Mouse (Mus musculus) limb, embryonic 12.5 days (tissue): Measurements from ENCODE around the gene Ccdc194. TPM values are rescaled to one million over a fixed set of nuclear protein-coding genes. Genes with fewer than 3 reads are reported as not detected.
"Not testable (repeated sequence)": the region's sequence is repeated elsewhere in the genome, so short reads cannot be mapped to it uniquely, and the experiment has no call there.

Source experiments
- ATAC-seq: fragments of 200-750 bp; cut with Nextera tagmentation; 2 replicates; pipeline ENCODE4 v1.8.0; 2017; ENCODE audit warnings: low read depth, moderate TSS enrichment; ENCODE audit not compliant: insufficient number of reproducible peaks, insufficient read depth, low FRiP score, low TSS enrichment
- H3K27ac ChIP-seq: fragments of 300-500 bp; sonication (generic); 2 replicates; pipeline ENCODE4 v1.5.1; 2016; ENCODE audit warnings: mild to moderate bottlenecking, moderate library complexity
- H3K27me3 ChIP-seq: fragments of 300-500 bp; sonication (generic); 2 replicates; pipeline ENCODE4 v1.6.1; 2016; ENCODE audit warnings: mild to moderate bottlenecking, moderate library complexity
- H3K36me3 ChIP-seq: fragments of 300-500 bp; sonication (generic); 2 replicates; pipeline ENCODE4 v1.6.1; 2016; ENCODE audit warnings: mild to moderate bottlenecking, moderate library complexity
- H3K4me1 ChIP-seq: fragments of 300-500 bp; sonication (generic); replicated peaks from 2 replicates; pipeline ENCODE4 v1.6.1; 2016
- H3K4me2 ChIP-seq: fragments of 300-500 bp; sonication (generic); 2 replicates; pipeline ENCODE4 v1.6.1; 2016; ENCODE audit warnings: mild to moderate bottlenecking, moderate library complexity
- H3K4me3 ChIP-seq: fragments of 300-500 bp; sonication (generic); replicated peaks from 2 replicates; pipeline ENCODE4 v1.5.1; 2016; ENCODE audit warnings: mild to moderate bottlenecking
- H3K9ac ChIP-seq: fragments of 300-500 bp; sonication (generic); replicated peaks from 2 replicates; pipeline ENCODE4 v1.6.1; 2016; ENCODE audit warnings: mild to moderate bottlenecking, moderate library complexity
- H3K9me3 ChIP-seq: fragments of 300-500 bp; sonication (generic); 2 replicates; pipeline ENCODE4 v1.6.1; 2016; ENCODE audit warnings: mild to moderate bottlenecking, moderate library complexity
- WGBS: fragments of 180-500 bp; shearing (Covaris S2); methylation state at CpG from one replicate; pipeline ENCODE4 v1.1.7; 2016; 5-methylcytosine and 5-hydroxymethylcytosine counted together
- polyA plus RNA-seq: library from polyadenylated mRNA; unstranded; fragments of >200 nt; fragmentation: Nextera tagmentation; extraction: Ambion mirVana; gene quantifications from 2 replicates; pipeline ENCODE4 v1.2.1, GENCODE M21; 2016

Gene Ccdc194
- polyA plus RNA-seq, 1 experiment from 2014 or later: 0.25 TPM

DNA sequence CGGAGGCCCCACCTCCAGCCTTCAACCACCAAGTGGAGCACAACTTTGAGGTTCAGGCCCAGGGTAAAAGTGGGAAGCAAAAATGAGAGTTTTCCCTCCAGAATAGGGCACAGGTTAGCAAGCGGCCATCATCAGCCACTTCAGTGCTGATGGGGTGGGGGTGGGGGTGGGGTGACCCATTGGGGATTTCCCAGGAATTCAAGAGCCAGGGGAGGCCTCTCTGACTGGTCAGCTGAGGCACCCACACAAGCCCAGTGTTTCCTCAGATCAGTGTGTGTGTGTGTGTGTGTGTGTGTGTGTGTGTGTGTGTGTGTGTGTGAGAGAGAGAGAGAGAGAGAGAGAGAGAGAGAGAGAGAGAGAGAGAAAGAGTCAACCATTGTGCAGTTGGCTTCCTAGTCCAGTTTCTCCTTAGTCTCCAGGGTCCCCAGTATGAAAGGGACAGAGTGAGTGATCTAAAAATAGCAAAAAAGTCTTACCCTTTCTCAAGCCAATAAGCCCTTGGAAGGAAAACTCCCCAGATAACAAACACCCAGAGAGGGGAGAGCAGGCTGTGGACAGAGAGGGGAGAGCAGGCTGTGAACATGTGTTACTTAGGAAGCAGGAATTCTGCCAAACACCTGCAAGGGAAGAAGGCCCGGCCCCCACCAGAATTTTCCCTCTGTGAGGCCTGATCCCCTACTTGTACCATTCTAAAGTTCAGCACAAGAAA is 1.8 kb upstream of the Ccdc194 start:
- no peak overlapping the region for H3K27ac ChIP-seq
- peaks cover 9% of the 10 kb centered on the region; the same call in 1 of the 2 replicates for H3K4me1 ChIP-seq
- H3K4me3 ChIP-seq: no peak overlapping the region
- H3K36me3 ChIP-seq: no peaks in the 10 kb centered on the region
- H3K4me2 ChIP-seq: no peak overlapping the region
- peaks cover 60% of the 10 kb centered on the region for H3K27me3 ChIP-seq
- 47% methylated on average over 3 of the region's 3 CpGs for WGBS
- H3K9me3 ChIP-seq: no peaks in the 10 kb centered on the region
- 0 out of 2 replicates have a peak overlapping the region, but pooled peaks have one; percentile 31 for H3K9ac ChIP-seq
- no peak for ATAC-seq

DNA sequence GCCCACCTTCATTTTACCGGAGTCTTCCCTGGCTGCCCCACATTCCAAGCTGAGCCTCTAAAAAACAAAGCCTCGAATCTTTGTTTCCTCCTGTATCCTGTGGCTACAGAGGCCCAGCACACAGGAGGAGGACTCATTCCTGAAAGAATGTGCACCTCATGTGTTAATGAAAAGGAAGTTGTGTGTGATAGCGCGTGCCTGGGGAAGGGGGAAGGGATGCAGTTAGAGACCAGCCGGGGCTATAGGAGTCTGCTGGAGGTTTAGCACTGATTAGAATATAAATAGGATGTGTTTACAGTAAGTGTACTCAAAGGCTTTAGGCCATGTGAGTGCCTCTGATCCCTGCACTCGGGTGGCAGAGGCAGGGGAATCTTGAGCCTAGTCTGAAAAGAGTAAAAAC is 761 bp upstream of the Ccdc194 start:
- WGBS: 10% methylated on average over 6 of the region's 6 CpGs
- no peak overlapping the region for H3K4me2 ChIP-seq
- peaks cover 61% of the 10 kb centered on the region for H3K27me3 ChIP-seq
- ATAC-seq: no peak
- H3K27ac ChIP-seq: no peak overlapping the region
- no peak overlapping the region for H3K4me3 ChIP-seq
- H3K4me1 ChIP-seq: peaks cover 12% of the 10 kb centered on the region; the same call in 1 of the 2 replicates
- H3K9me3 ChIP-seq: no peaks in the 10 kb centered on the region
- no peaks in the 10 kb centered on the region for H3K36me3 ChIP-seq
- no peak overlapping the region for H3K9ac ChIP-seq

DNA sequence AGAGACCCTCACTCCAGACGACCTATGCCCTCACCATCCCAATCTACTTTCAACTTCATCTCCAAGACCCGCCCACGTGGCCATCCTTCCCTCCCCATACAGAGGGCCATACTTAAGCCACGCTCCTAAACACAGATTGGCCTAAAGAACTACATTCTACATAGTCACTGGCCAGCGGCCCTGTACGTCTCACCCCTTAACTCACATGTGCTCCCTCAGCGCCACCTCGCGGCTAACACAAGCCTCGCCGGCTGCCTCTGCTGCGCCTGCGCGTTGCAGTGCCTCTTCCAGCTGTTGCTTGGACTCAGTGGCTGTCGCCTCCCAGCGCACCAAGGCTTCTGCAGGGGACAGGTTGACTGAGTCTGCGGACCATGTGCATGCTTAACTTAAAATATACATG is 3.9 kb downstream of the Ccdc194 start:
- Histone ChIP-seq H3K4me1 (peaks cover 10% of the 10 kb centered on the region; the same call in 1 of the 2 replicates), H3K4me3 (no peak overlapping the region), H3K9me3 (no peaks in the 10 kb centered on the region), H3K9ac (no peak overlapping the region; the same call in 1 of the 2 replicates), H3K27ac (no peak overlapping the region), H3K36me3 (no peaks in the 10 kb centered on the region), H3K27me3 (peaks cover 45% of the 10 kb centered on the region), H3K4me2 (peak overlapping the region; percentile 35)
- WGBS: 4% methylated on average over 17 of the region's 17 CpGs
- peak; percentile 79; the same call in 1 of the 2 replicates for ATAC-seq

DNA sequence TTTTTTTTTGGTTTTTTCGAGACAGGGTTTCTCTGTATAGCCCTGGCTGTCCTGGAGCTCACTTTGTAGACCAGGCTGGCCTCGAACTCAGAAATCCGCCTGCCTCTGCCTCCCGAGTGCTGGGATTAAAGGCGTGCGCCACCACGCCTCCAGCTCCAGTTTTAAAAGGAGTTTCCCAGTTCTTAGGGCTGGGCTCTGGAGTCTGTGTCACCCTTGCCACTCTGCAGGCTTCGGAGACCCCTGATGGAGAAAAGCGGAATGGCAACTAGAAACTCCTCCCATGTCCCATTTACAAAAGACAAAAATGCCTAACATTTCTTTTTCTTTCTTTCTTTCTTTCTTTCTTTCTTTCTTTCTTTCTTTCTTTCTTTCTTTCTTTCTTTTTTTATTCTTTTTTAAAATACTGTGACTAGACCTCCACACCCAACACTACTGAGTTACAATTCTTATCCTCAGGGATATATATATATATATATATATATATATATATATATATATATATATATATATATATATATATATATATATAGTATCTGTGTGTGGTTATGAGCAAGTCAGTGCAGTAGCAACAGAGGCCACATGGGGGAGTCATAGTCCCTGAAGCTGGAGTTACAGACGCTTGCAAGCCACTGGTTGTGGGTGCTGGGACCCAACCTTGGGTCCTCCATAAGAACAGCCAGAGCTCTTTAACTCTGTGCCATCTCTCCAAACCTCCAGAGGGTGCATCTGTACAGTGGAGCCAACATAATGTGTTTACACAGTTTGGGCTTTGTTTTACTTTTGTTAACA is 6.3 kb downstream of the Ccdc194 start:
- H3K4me3 ChIP-seq, H3K9me3 ChIP-seq, H3K27ac ChIP-seq, H3K4me1 ChIP-seq, H3K36me3 ChIP-seq, H3K9ac ChIP-seq, H3K4me2 ChIP-seq, ATAC-seq: not testable (repeated sequence)
- peaks cover 20% of the 10 kb centered on the region for H3K27me3 ChIP-seq
- 38% methylated on average over 10 of the region's 10 CpGs for WGBS

DNA sequence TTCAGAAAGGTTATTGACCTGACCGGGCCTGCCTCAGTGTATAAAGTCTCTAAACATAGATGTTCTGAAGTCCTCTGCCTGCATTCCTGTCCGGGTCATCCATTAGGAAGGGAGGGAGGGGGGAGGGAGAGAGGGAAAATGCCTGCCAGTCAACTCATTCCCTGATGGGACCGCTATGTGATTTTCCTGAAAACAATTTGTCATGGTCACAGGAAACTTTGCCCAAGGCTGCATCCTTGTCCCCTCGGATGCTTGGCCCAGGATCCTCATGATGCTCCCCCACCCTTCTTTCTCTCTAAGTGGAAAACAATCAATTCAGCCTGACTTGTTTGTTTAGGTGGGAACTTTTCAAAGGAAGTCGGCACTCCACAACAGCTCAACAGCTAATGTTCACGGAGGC is 8.7 kb downstream of the Ccdc194 start:
- Histone ChIP-seq H3K36me3 (no peaks in the 10 kb centered on the region), H3K9ac (no peak overlapping the region), H3K9me3 (no peaks in the 10 kb centered on the region), H3K4me1 (0 out of 2 replicates have a peak, but pooled peaks cover 5% of the 10 kb centered on the region), H3K27ac (no peak overlapping the region), H3K4me2 (no peak overlapping the region), H3K4me3 (no peak overlapping the region), H3K27me3 (peaks cover under 1% of the 10 kb centered on the region; the same call in 1 of the 2 replicates)
- 18% methylated on average over 6 of the region's 6 CpGs for WGBS
- ATAC-seq: no peak

DNA sequence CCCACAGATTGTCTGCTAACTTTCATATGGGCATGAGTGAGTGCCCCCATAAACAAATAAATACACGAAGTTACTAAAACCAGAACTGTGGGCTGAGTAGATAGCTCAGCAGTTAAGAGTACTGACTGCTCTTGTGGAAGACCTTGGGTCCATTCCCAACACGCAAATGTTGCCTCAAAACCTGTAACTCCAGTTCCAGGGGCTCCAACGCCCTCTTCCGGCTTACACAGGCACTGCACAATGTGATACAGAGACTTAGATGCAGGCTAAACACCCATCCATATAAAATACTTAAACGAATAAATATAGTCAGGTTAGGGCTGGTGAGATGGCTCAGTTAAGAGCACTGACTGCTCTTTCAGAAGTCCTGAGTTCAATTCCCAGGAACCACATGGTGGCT is 10.5 kb downstream of the Ccdc194 start:
- Histone ChIP-seq H3K4me2 (no peak overlapping the region), H3K27ac (no peak overlapping the region), H3K4me1 (no peaks in the 10 kb centered on the region), H3K36me3 (no peaks in the 10 kb centered on the region), H3K27me3 (peaks cover 18% of the 10 kb centered on the region), H3K9me3 (no peaks in the 10 kb centered on the region), H3K4me3 (no peak overlapping the region), H3K9ac (no peak overlapping the region)
- no peak for ATAC-seq
- 68% methylated on average over 5 of the region's 5 CpGs for WGBS

DNA sequence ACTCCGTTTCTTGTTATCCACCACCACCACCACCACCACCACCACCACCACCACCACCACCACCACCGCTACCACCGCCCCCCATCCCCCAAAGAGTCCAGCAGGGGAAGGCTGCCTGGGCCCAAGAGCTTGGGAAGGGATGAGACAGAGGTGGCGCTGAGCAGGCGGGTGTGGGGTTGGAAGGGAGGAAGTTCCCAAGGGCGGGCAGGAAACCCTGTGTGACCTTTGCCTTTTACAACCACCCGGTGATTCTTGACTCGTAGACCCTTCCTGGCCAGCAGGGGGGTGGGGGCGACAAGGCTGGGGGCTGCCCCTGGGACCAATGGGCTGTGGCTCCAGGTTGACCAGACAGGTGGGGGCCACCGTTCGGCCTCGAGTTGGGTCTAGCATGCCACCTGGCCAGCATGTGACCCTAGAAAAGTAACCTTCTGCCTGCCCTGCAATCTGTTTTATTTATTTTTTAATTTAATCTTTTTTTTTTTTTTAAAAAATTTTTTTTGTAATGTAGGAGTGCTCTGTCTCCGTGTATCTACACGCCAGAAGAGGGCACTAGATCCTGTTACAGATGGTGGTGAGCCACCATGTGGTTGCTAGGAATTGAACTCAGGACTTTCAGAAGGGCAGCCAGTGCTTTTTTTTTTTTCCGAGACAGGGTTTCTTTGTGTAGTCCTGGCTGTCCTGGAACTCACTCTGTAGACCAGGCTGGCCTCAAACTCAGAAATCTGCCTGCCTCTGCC is 12.3 kb downstream of the Ccdc194 start:
- Histone ChIP-seq H3K4me3 (no peak overlapping the region), H3K36me3 (no peaks in the 10 kb centered on the region), H3K4me1 (no peaks in the 10 kb centered on the region), H3K9me3 (no peaks in the 10 kb centered on the region), H3K9ac (no peak overlapping the region), H3K4me2 (no peak overlapping the region), H3K27ac (no peak overlapping the region), H3K27me3 (peaks cover 35% of the 10 kb centered on the region)
- ATAC-seq: no peak
- 68% methylated on average over 15 of the region's 15 CpGs for WGBS

DNA sequence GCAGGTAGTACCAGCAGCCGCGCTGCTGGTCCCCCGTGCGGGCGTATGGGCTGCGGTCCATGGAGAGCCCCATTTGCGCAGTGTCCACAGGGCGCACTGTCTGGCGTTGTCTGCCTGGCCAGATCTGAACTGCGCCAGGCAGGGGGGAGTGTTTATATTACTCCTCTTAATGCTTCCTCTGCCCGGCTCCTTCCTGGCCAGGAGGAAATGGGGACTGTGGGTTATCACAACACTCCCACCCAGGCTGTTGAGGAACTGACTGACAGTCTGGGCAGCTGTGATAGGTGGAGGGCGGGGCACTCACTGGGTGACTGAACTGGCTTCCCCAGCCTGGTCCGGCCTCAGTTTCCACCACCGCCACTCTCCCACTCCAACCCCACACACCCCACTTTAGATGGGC is 13.9 kb downstream of the Ccdc194 start, which contains the start of gene Plvap:
Plvap (minus strand) TSS at position 109 of the 400 bp plus-strand sequence.
- Histone ChIP-seq H3K4me2 (no peak within 1 kb of the TSS), H3K4me3 (peak within 1 kb of the TSS; percentile 5), H3K27ac (no peak within 1 kb of the TSS), H3K4me1 (peaks cover 8% of the 10 kb centered on the region; the same call in 1 of the 2 replicates), H3K36me3 (no peaks in the 10 kb centered on the region), H3K9ac (no peak within 1 kb of the TSS), H3K27me3 (peaks cover 51% of the 10 kb centered on the region), H3K9me3 (no peaks in the 10 kb centered on the region)
- WGBS: 60% methylated on average over 13 of the region's 14 CpGs
- no peak for ATAC-seq

DNA sequence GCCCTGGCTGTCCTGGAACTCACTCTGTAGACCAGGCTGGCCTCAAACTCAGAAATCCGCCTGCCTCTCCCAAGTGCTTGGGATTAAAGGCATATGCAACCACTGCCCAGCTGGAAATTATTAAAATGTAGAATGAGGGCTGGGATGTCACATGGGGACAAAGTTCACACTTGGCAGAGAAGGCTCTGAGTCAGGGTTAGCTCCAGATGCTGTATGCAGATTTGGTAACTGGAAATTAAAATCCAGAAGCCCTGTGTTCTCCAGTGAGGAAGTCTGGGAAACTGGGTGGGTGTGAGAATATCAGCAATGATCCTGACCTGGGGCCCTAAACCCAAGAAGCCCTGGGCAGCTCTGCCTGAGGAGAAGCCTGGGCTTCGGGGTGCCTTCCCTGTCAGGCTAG is 16.2 kb downstream of the Ccdc194 start:
- Histone ChIP-seq H3K4me3 (peak overlapping the region; percentile 1; the same call in 1 of the 2 replicates), H3K36me3 (no peaks in the 10 kb centered on the region), H3K9me3 (no peaks in the 10 kb centered on the region), H3K27ac (no peak overlapping the region), H3K4me2 (peak overlapping the region; percentile 5), H3K27me3 (peaks cover 68% of the 10 kb centered on the region), H3K9ac (no peak overlapping the region), H3K4me1 (peaks cover 8% of the 10 kb centered on the region; the same call in 1 of the 2 replicates)
- no peak for ATAC-seq
- WGBS: 66% methylated on average over 2 of the region's 2 CpGs

DNA sequence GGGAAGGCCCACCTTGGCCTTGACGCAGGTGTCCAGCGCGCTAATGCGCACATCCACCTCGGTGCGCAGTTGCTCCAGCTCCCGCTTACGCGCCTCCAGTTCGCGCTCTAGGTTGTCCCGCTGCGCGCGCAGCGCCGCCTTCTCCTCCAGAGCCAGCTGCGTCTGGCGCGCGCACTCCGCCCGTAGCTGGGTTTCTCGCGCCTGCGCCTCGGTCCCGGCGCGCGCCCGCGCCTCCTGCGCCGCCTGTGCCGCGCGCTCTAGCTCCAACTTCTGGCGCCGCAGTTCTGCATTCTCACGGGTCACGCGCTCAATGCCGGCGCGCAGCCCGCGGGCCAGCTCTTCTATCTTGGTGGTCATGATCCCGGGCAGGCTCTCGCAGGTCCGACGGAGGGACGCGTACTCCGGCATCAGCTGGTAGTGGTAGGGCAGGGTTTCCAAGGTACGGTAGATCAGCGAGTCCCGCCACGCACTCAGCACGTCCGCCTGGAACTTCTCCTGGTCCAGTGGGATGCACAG is 17.9 kb downstream of the Ccdc194 start:
- H3K4me2 ChIP-seq: peak overlapping the region; percentile 75
- peak overlapping the region; percentile 47 for H3K4me3 ChIP-seq
- no peak overlapping the region for H3K27ac ChIP-seq
- H3K36me3 ChIP-seq: no peaks in the 10 kb centered on the region
- ATAC-seq: peak; percentile 37; the same call in 1 of the 2 replicates
- under 1% methylated on average over 61 of the region's 61 CpGs for WGBS
- H3K9me3 ChIP-seq: no peaks in the 10 kb centered on the region
- peak overlapping the region; percentile 35; the same call in 1 of the 2 replicates for H3K9ac ChIP-seq
- H3K27me3 ChIP-seq: peaks cover 68% of the 10 kb centered on the region
- peaks cover 8% of the 10 kb centered on the region; the same call in 1 of the 2 replicates for H3K4me1 ChIP-seq
